Mouse (Mus musculus) heart, adult 8-10 months (tissue): ENCODE results near the gene Spaca6. TPM values are rescaled to one million over a fixed set of nuclear protein-coding genes. Genes with fewer than 3 reads are reported as not detected.
A peak's percentile ranks its signal among the peaks of the same experiment; 100 is the strongest.

Experiments
- DNase-seq: peaks from one replicate; pipeline ENCODE4 v3.0.0; 2022; ENCODE audit warnings: low spot score
- total RNA-seq, 4 experiments: library from RNA; stranded (reverse); gene quantifications; 2 replicates each; pipeline ENCODE4 v1.2.4; 2022

The Spaca6 gene
- 10 to 100 TPM in 2 of 4 experiments, 1 to 10 TPM in 2; 8.9 to 14.9 (median 10.6) TPM for total RNA-seq

DNA sequence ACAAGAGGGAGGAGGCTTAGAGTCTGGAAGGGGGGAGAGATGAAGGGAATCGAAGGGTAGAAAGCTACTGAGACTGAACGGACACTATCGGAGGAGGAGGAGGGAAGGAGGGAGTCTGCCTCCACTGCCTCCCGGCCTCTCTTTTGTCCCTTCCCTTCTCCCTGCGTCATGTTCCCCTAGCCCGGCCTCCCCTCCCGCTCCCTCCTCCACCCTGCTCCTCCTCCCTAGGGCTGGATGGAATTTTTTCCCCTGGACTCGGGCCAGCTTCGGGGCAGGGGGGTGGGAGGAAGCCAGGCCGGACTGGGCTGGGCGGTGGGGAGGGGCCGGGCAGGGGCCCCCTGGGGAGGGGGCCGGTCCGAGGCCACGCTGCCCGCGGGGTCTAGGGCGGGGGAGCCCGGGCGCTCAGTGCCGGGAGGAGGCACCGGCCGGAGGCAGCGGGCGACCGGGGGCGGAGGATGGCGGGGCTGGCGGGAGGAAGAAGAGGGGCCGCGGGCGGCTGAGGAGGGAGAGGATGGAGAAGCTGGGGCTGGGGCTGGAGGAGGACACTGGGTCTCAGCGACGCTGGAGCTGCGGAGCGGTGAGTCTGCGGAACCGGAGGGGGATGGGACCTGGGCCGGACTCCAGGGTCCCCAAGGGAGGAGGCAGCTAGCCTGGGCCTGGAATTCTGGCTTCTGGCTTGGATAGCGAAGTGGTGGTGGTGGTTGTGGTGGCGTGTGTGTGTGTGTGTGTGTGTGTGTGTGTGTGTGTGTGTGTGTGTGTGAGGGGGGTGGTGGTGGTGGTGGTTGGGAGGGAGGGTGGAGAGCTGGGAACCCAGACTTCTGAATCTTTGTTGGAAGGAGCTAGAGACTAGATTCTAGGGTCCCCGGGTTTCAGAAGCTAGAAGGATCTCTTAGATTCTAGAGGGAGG, at the start of gene Spaca6:
Gene Spaca6, plus strand, starts transcription at position 408 of the 907 bp plus-strand sequence.
- DNase-seq, result peak; percentile 94

- DNase-seq, result no peak
Measured at GRCm38 (mm10) chr17:17790866-17791630, 35.9 kb upstream of the Spaca6 start.

DNA sequence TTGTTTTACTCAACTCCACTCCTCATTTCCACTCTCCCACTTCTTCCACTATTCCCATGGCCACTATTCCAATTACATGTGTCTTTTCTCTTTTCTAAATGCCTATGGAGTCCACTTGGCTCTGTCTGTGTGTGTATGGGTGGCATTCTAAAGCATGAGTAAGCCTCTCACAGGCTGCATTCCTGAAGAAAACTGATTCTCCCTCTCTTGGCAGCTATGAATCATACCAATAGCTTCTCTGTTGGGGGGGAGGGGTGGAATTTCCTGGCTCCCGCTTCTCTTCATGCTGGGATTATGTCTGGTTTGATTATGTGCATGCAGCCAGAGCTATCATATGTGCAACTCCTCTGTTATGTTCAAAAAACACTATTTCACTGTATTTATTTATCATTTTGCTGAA, 34.4 kb upstream of the Spaca6 start:
- DNase-seq, result no peak

DNA sequence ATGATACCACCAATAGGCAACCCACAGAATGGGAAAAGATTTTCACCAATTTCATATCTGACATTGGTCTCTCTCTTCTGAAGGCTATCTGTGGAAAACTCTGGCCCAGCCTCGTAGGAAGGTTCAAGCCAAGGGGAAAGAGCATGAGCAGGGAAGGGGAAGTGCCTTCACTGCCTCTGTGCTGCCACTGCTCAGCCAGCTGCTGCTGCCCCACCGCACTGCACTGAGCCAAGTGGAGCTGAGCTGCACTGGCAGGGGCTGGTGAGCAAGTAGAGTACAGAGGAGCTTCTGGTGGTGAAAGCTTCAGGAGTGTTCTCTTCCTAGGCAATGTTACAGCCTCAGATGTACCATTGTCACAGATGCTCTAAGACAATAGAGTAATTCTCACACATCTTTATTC, 31.4 kb upstream of the Spaca6 start:
- no peak for DNase-seq

- DNase-seq, result no peak
Measured at GRCm38 (mm10) chr17:17823612-17824336, 3.2 kb upstream of the Spaca6 start.

DNA sequence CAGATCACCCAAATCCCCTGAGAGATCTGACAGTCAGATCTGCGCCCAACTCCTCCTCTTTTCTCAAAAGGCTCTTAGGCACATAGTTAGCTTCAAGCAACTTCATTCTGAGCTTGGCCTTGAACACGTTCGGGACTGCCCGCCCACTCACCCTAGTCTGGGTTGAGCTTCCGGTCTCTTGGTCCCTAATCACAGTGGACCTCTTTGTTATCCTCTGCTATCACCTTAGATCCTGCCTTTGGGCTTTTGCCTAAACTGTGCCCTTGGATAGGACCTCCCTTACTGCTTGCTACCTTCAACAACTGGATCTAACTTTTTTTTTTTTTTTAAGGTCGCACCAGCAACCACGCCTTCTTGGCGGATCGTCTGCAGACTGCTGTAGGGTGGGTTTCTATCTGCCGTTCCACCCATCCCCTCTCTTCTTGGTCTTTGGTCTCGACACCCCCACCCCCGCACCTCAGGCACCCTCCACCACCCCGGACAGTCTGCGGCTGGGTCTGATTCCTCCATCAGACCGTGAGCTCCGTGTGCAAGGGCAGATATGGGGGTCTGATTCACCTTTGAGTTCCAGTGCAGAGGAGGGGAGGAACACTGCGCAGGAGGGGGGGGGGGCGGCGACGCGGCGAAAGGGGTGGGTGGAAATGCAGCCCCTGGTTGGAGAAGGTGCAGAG, 902 bp upstream of the Spaca6 start:
- peak; percentile 52 for DNase-seq

- peak; percentile 46 for DNase-seq
Measured at GRCm38 (mm10) chr17:17827658-17828190, 766 bp downstream of the Spaca6 start.

DNA sequence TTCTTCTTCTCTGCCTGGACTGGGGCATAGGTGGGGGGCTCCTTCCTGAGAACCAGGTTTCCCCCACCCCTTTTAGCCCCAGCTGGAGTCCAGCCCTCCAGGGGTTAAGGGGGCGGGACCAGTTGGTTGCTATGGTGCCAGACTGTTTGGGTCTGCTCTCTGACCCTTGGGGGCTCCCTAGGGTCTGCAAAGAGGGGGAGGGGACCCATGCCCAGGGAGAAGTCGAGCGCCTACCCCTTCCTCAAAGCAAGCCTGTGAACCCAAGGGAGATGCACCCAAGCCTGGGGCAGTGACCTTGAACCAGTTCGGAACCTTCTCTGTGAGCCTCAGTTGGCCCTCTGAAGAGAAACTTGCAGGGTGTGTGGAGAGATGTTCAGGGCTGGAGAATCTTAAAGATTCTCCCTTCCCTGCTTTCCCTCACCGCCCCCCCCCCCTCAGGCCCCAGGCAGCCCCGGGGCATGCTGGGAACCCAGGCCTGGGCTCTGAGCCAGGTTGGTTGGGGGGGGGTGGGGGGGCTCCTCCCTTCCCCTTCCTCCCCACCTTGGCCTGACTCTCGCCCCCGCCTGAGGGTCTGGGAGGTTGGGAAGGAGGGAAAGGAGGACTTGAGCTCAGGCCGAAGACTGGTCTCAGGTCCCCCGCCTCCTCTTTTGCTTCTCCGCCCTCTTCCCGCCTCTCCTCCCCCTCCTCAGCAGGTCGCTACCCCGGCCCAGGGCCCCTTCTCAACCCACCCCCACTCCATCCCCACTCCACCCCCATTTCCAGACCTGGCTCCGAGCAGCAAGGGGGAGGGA, 1.4 kb downstream of the Spaca6 start:
- peak; percentile 40 for DNase-seq

DNA sequence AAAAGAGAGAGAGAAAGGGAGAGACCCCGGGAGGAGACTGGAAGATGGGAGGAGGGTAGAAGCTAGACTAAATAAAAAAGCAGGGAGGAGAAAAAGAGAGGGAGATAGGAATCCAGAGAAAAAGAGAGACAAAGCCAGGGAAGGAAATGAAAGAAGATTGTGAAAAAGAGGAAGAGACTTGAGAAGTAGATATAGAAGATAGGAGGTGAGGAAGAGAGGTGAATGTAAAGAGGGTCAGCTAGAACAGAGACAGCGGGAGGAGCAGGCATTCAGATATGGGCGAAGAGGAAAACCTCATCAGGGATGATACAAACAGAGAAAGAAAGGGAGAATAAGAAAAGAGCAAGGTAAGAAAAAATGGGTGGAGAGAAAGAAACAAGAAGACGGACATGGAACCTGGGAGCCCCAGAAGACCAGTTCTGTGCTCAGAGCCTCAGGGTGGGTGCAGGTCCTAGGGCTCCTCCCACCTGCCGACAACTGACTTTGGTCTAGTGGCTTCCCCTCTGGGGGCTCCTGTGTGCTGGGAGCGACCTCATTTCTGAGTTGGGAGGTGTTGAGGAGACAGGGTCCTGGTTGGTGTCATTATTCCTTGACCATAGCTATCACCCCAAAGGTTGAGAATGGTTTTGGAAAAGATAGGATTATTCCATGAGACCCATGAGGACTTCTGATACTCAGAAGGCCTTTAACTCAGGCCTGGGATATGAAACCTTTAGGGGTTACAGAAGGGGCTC, 2.3 kb downstream of the Spaca6 start:
- no peak for DNase-seq

DNA sequence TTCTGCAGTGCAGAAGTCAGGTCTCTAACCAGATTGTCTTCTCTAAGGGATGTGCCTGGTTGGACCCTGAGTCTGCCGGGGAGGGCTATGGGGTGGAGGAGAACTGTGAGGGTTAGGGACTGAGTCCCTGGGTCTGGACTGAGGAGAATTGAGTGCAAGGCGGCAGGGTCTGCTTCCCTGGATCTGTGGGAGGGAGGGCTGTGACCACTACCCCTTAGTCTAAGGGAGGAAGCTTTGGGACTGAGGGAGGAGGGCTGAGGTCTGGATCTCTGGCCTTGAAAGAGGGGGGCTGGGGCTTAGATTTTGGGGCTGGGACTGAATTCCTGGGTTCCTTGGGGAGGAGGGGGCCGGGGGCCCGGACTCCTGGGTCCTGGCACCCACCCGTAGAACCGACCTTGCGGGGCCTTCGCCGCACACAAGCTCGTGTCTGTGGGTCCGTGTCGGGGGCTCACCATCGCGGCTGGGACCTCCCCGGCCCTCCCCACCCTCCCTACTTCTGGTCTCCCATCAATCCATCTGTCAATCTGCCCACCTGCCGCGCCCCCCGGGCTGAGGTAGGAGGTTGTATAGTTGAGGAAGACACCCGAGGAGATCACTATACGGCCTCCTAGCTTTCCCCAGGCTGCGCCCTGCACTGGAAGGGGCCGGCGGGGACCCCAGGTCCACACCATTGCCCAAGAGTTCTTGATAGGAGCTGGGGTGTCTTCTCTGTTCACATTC, 3.0 kb downstream of the Spaca6 start:
- DNase-seq, result no peak

GRCm38 (mm10) chr17:17830731-17831130, 3.8 kb downstream of the Spaca6 start:
- DNase-seq, result no peak

GRCm38 (mm10) chr17:17834896-17835295, 7.9 kb downstream of the Spaca6 start:
- no peak for DNase-seq

- no peak for DNase-seq
Measured at GRCm38 (mm10) chr17:17836101-17836500, 9.1 kb downstream of the Spaca6 start.

GRCm38 (mm10) chr17:17837426-17837825, 10.5 kb downstream of the Spaca6 start:
- DNase-seq, result no peak

DNA sequence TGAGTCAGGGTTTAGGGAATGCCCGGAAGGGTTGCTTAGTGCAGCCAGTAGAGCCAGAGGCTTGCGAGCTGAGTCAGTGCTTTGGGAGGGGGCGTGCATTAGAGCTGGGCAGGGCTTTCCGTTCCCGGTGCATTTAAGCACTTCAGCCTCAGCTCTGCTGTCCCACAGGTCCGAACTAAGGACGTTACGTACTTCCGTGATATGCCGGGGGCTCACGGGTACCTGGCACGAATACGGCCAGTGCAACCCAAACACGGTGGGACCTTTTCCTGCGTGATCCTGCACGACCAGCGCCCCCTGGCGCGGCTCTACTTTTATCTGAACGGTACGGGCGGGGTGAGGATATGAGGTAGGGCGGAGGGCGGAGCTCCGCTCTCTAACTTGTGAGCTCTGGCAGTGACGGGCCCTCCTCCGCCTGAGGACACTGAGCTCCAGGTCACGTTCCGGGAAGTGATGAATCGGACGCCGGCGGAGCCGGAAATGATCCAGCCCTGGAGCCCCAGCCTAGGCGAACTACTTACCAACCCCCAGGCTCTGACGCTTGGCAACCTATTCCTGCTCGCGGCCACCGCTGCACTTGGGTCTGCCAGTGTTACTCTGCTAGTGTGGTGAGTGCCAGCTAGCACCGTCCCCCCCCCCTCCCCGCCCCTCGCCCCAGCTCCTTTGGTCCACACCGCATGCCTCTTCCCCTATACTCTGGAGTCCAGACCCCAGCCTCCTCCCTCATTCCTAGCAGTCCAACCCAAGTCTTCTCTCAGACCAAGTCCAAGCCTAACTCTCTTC, 11.2 kb downstream of the Spaca6 start:
- peak; percentile 99 for DNase-seq

GRCm38 (mm10) chr17:17839276-17839675, 12.3 kb downstream of the Spaca6 start:
- no peak for DNase-seq

DNA sequence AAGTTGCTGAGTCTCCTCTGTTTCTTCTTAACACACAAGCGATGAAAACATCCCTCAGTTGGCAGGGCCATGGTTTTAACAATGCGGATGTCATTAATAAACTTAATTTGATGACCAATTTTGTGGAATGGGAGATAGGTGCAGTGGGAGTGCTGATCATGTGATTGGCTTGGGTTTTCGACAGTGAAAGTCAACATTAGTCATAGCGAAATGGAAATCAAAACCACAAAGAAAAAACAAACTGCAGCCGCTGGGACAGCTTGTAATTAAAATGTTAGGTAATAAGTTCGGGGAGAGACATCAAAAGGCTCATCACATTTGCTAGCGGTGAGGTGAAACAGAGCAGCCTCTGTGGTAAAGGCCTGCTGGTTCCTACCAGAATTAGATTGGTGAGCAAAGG, 13.8 kb downstream of the Spaca6 start:
- DNase-seq, result no peak
